Mouse (Mus musculus) heart, embryonic 16.5 days (tissue): ENCODE measurements around the gene Satb1. TPM values are rescaled to one million over a fixed set of nuclear protein-coding genes. Genes with fewer than 3 reads are reported as not detected.

Experiments used
- ATAC-seq: fragments of 200-750 bp; cut with Nextera tagmentation; replicated peaks from 2 replicates; pipeline ENCODE4 v1.8.0; 2017; ENCODE audit warnings: moderate number of reproducible peaks; ENCODE audit not compliant: insufficient read depth, low FRiP score; ENCODE audit errors: extremely low read depth
- H3K27ac ChIP-seq: fragments of 300-500 bp; sonication (generic); 2 replicates; pipeline ENCODE4 v1.5.1; 2014; ENCODE audit warnings: mild to moderate bottlenecking, low read length, control low read depth, moderate library complexity
- H3K27me3 ChIP-seq: fragments of 300-500 bp; sonication (generic); 2 replicates; pipeline ENCODE4 v1.6.1; 2014; ENCODE audit warnings: low read length, mixed read lengths; ENCODE audit not compliant: control insufficient read depth, insufficient read depth
- H3K36me3 ChIP-seq: fragments of 300-500 bp; sonication (generic); 2 replicates; pipeline ENCODE4 v1.6.1; 2014; ENCODE audit not compliant: control insufficient read depth, insufficient read depth
- H3K4me1 ChIP-seq: fragments of 300-500 bp; sonication (generic); 2 replicates; pipeline ENCODE4 v1.6.1; 2014; ENCODE audit warnings: low read length, mixed read lengths; ENCODE audit not compliant: control insufficient read depth, insufficient read depth
- H3K4me2 ChIP-seq: fragments of 300-500 bp; sonication (generic); 2 replicates; pipeline ENCODE4 v1.6.1; 2014; ENCODE audit warnings: low read depth, mild to moderate bottlenecking, control low read depth, low read length
- H3K4me3 ChIP-seq: fragments of 300-500 bp; sonication (generic); 2 replicates; pipeline ENCODE4 v1.5.1; 2014; ENCODE audit warnings: mild to moderate bottlenecking, control low read depth, low read length
- H3K9ac ChIP-seq: fragments of 300-500 bp; sonication (generic); 2 replicates; pipeline ENCODE4 v1.6.1; 2014; ENCODE audit warnings: low read length, control low read depth
- H3K9me3 ChIP-seq: fragments of 300-500 bp; sonication (generic); replicated peaks from 2 replicates; pipeline ENCODE4 v1.6.1; 2016; ENCODE audit warnings: low read length; ENCODE audit not compliant: control insufficient read depth
- WGBS: fragments of 180-500 bp; shearing (Covaris S2); extraction: QIAGEN DNeasy Blood & Tissue Kit; methylation state at CpG from one replicate; pipeline ENCODE4 v1.1.7; 2014; 5-methylcytosine and 5-hydroxymethylcytosine counted together
- polyA plus RNA-seq: library from polyadenylated mRNA; unstranded; fragments of >200 nt; fragmentation: Nextera tagmentation; extraction: Ambion mirVana; gene quantifications from 2 replicates; pipeline ENCODE4 v1.2.1, GENCODE M21; 2015

Satb1 gene
- polyA plus RNA-seq, 1 experiment from 2014 or later, result 34.0 TPM

DNA sequence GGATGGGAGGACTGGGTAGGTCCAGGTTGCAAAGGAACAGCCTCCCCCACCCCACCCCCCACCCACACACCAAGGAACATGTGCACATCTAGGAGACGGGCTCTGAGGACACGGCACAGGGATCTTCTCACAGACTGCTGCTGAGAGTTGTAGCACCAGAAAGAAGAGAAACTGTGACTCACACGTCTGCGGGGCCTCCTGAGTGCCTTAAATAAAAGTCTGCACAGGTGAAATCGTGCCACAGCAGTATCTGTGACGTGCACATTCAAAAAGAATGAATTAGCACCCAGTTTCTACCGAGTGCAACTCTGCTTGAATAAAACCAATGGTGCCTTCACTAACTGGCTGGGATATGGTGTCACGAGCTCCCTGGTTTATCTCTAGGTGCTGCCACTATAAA lies 69.5 kb downstream of the Satb1 start:
- H3K9ac ChIP-seq, result no peak overlapping the region
- no peaks in the 10 kb centered on the region for H3K4me1 ChIP-seq
- no peak overlapping the region for H3K27ac ChIP-seq
- no peak overlapping the region for H3K4me2 ChIP-seq
- no peak for ATAC-seq
- H3K9me3 ChIP-seq, result no peaks in the 10 kb centered on the region
- H3K4me3 ChIP-seq, result no peak overlapping the region
- 0 out of 2 replicates have a peak, but pooled peaks cover 3% of the 10 kb centered on the region for H3K36me3 ChIP-seq
- H3K27me3 ChIP-seq, result no peaks in the 10 kb centered on the region
- 83% methylated on average over 8 of the region's 8 CpGs for WGBS

GRCm38 (mm10) chr17:51762503-51762902 lies 70.6 kb downstream of the Satb1 start:
- Histone ChIP-seq H3K4me2 (no peak overlapping the region), H3K36me3 (0 out of 2 replicates have a peak, but pooled peaks cover 1% of the 10 kb centered on the region), H3K27me3 (no peaks in the 10 kb centered on the region), H3K4me3 (no peak overlapping the region), H3K4me1 (no peaks in the 10 kb centered on the region), H3K9ac (no peak overlapping the region), H3K9me3 (no peaks in the 10 kb centered on the region), H3K27ac (no peak overlapping the region)
- 80% methylated on average over 7 of the region's 7 CpGs for WGBS
- ATAC-seq, result no peak

- H3K27ac ChIP-seq, result no peak overlapping the region
- no peak overlapping the region for H3K4me3 ChIP-seq
- no peaks in the 10 kb centered on the region for H3K36me3 ChIP-seq
- H3K4me1 ChIP-seq, result no peaks in the 10 kb centered on the region
- ATAC-seq, result no peak
- H3K9me3 ChIP-seq, result no peaks in the 10 kb centered on the region
- H3K4me2 ChIP-seq, result no peak overlapping the region
- H3K9ac ChIP-seq, result no peak overlapping the region
- 83% methylated on average over 17 of the region's 17 CpGs for WGBS
- no peaks in the 10 kb centered on the region for H3K27me3 ChIP-seq
These were observed 72.0 kb downstream of the Satb1 start for GRCm38 (mm10) chr17:51760997-51761655.

DNA sequence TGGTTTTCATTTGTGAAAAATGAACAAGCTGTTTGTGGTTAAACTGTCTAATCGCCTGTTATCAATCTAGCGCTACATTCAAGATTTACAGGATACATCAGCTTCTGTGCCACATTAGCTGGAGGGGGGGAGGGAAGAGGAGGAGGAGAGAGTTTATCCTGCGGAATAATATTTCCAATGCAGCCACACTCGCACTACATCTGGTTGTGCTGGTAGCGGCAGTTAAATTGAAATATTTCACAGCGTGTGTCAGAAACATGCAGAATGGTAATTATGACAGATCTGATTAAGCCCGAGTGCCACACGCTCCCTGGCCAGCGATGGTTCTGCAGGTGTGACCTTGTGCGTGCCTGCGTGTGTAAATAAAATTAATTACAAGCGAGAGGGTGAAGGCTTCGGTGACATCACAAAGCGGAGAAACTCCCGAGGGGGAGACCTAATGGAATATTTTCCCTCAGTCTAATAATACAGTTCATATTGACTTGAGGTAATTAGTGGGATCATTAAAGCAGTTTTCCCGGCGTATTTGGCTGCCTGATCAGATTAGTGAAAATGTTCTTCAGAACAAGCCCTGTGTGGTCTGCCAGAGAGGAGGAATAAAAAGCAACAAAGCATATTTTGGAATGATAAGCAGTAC lies 72.7 kb downstream of the Satb1 start:
- no peaks in the 10 kb centered on the region for H3K36me3 ChIP-seq
- no peak overlapping the region for H3K4me2 ChIP-seq
- no peak for ATAC-seq
- H3K27me3 ChIP-seq, result no peaks in the 10 kb centered on the region
- WGBS, result 79% methylated on average over 17 of the region's 17 CpGs
- H3K4me1 ChIP-seq, result no peaks in the 10 kb centered on the region
- no peak overlapping the region for H3K27ac ChIP-seq
- H3K9ac ChIP-seq, result no peak overlapping the region
- H3K4me3 ChIP-seq, result no peak overlapping the region
- no peaks in the 10 kb centered on the region for H3K9me3 ChIP-seq

DNA sequence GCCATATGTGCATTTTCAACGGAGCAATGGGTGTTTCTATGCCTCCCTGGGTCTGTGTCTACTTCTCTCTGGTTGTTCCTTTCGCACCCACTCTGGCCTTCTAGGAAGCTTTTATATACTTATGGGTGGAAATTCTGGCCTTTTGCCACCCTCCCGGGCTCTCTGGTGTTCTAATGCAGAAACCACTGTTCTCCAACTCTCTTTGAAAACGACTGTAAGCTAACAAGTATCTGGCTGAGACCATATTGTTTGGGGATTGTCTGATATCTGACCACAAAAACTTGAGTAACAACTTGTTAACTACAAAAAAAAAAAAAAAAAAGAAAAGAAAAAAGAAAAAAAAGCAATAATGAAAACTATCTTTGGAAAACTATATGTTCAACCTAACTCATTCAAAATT lies 73.6 kb downstream of the Satb1 start:
- H3K4me3 ChIP-seq, result no peak overlapping the region
- WGBS, result 78% methylated on average over 4 of the region's 4 CpGs
- no peak overlapping the region for H3K27ac ChIP-seq
- no peak overlapping the region for H3K9ac ChIP-seq
- no peaks in the 10 kb centered on the region for H3K9me3 ChIP-seq
- H3K36me3 ChIP-seq, result no peaks in the 10 kb centered on the region; the same call in 1 of the 2 replicates
- no peak overlapping the region for H3K4me2 ChIP-seq
- no peak for ATAC-seq
- H3K4me1 ChIP-seq, result no peaks in the 10 kb centered on the region
- no peaks in the 10 kb centered on the region for H3K27me3 ChIP-seq

DNA sequence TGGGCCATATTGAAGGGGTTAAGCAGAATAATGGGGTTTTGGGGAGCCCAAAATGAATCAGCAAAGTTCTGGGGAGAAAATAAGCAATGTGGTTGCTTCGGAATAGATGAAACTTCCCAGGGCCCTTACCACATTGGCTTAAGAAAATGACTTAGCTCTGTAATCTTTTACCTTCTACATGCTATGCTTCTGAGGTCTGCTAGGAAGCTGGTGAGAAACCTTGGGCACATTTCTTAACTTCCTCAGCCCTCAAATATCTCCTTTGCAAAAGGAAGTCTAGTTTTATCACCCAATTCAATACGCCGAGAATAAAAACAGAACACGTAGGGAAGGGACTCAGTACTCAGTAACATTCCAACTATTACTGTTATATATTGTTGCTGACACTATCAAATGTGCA lies 80.9 kb downstream of the Satb1 start:
- Histone ChIP-seq H3K9ac (no peak overlapping the region), H3K27ac (no peak overlapping the region), H3K4me3 (no peak overlapping the region), H3K4me2 (no peak overlapping the region), H3K36me3 (no peaks in the 10 kb centered on the region; the same call in 1 of the 2 replicates), H3K9me3 (no peaks in the 10 kb centered on the region), H3K4me1 (no peaks in the 10 kb centered on the region), H3K27me3 (no peaks in the 10 kb centered on the region)
- no peak for ATAC-seq
- WGBS, result 87% methylated on average over 4 of the region's 4 CpGs

- Histone ChIP-seq H3K9me3 (no peaks in the 10 kb centered on the region), H3K27ac (no peak overlapping the region), H3K9ac (no peak overlapping the region), H3K4me1 (no peaks in the 10 kb centered on the region), H3K4me3 (no peak overlapping the region), H3K36me3 (peaks cover 8% of the 10 kb centered on the region), H3K4me2 (no peak overlapping the region), H3K27me3 (no peaks in the 10 kb centered on the region)
- WGBS, result 88% methylated on average over 9 of the region's 9 CpGs
- no peak for ATAC-seq
These were observed 85.9 kb downstream of the Satb1 start for GRCm38 (mm10) chr17:51747204-51747603.

DNA sequence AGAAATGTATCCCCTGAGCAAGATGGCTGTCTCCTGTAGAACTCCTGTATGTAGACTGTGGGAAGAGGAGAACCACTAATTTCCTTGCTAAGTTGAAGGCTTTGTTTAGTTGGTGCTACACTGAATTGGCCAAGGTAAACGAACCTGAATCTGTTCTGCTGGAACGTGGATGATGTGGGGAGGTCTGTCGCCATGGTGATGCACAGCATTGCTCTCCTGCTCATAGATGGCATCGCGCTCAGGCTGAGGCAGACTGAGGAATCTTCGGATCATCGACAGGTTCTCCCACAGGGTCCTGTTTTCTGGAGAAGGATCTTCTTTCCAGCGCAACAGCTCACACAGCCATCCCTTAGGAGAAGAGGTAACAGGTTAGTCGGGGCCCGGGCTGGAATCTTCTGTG lies 90.6 kb downstream of the Satb1 start:
- H3K4me2 ChIP-seq, result no peak overlapping the region
- H3K27me3 ChIP-seq, result no peaks in the 10 kb centered on the region
- no peaks in the 10 kb centered on the region for H3K9me3 ChIP-seq
- no peak overlapping the region for H3K4me3 ChIP-seq
- WGBS, result 87% methylated on average over 10 of the region's 10 CpGs
- ATAC-seq, result no peak
- peaks cover 16% of the 10 kb centered on the region for H3K36me3 ChIP-seq
- no peaks in the 10 kb centered on the region for H3K4me1 ChIP-seq
- H3K9ac ChIP-seq, result no peak overlapping the region
- no peak overlapping the region for H3K27ac ChIP-seq

DNA sequence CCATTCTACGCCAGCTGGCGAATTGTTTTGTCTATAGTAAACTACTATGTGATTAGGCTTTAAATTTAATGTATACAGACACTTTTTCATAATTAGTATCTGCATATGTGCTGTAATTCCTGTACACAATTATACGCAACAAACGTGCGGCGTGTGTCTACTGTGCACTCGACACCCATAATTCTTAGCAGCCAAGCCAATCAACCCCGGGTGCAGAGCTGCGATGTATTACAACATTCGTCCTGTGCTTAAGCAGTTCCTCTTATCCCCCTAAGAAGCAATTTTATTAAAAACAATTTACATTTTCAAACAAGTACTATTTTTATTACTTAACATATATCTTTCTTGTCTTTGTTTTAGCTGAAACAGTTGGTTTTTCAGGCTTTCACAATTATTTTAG lies 92.0 kb downstream of the Satb1 start:
- Histone ChIP-seq H3K9ac (no peak overlapping the region), H3K27me3 (no peaks in the 10 kb centered on the region), H3K9me3 (no peaks in the 10 kb centered on the region), H3K4me1 (no peaks in the 10 kb centered on the region), H3K4me2 (no peak overlapping the region), H3K27ac (no peak overlapping the region), H3K4me3 (no peak overlapping the region), H3K36me3 (peaks cover 16% of the 10 kb centered on the region)
- WGBS, result 93% methylated on average over 10 of the region's 10 CpGs
- ATAC-seq, result no peak
